Mouse (Mus musculus) heart, adult 2 months (tissue): Measurements from ENCODE around the gene Npas1.

Source experiments
- CTCF ChIP-seq: fragments of 200-600 bp; IDR thresholded peaks from 2 replicates; pipeline ENCODE4 v1.8.1; 2022; ENCODE audit warnings: antibody characterized with exemption, mild to moderate bottlenecking, moderate library complexity
- EP300 ChIP-seq: fragments of 200-500 bp; IDR thresholded peaks from 2 replicates; pipeline ENCODE4 v1.6.1; 2011; ENCODE audit warnings: low read depth, low read length, control low read depth; ENCODE audit not compliant: insufficient read depth
- POLR2A ChIP-seq: fragments of 200-500 bp; IDR thresholded peaks from 2 replicates; pipeline ENCODE4 v1.6.1; 2011; ENCODE audit warnings: mild to moderate bottlenecking, low read depth, low read length, control low read depth; ENCODE audit not compliant: insufficient read depth

DNA sequence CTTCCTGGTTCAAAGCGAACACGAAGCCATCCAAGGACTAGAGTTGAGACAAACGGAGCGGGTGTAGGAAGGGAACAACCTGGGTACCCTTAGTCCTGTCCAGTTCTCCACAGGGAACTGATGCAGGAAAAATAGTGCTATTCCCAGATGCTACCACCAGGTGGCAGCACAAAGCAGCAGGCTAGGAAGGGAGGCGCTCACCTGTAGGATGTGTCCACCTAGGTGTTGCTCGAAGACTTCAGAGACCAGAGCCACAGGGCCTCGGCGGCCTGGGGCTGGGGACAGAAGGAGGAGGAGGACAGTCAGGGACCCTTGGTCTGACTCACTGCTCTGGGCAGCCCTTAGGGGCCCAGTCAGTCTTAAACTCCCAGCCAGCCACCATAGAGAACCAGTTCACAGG is 12.4 kb downstream of the Npas1 start:
- TF ChIP-seq CTCF (no peak; the same call in none of the 2 replicates), POLR2A (no peak), EP300 (peak; percentile 54; the same call in 1 of the 2 replicates)
